ENCODE assay signal across 29 mouse cellular contexts in genomic region chrX:133447417-133447816, GRCm38 (mm10).
DNase-seq lines count a peak whose midpoint lies in the region; ATAC-seq lines count a peak whose summit lies in the region.
"Had no signal": no experiment of that assay in that cellular context is flagged by ENCODE, and none has a peak within 500 bp of the region (broad histone marks: within the 10 kb centered on the region; RNA-seq: fewer than 3 reads in every experiment).

No protein-coding gene starts in this region.

- DNase-seq in gastrocnemius, adult 18-20 months (ENCODE audit: low spot score), result peak; percentile 0
- no peak for DNase-seq in gastrocnemius, postnatal 25 days
- DNase-seq in layer of hippocampus, adult 9-10 months (ENCODE audit: low spot score), result peak; percentile 2
- DNase-seq in layer of hippocampus, postnatal 10 days (ENCODE audit: low spot score in 2 of 2), result no peak
- peak; percentile 12 for DNase-seq in Muller cell, postnatal 12 days (ENCODE audit: inconsistent ontology term)
- DNase-seq in brain, adult 2 months (ENCODE audit: low read depth, low spot score), result peak; percentile 8
- no peak for DNase-seq in forebrain, embryonic 11.5 days (ENCODE audit: low spot score)
- no peak for DNase-seq in cerebellum, postnatal 25 days
- DNase-seq: adrenal gland, adult 2 months; adrenal gland, postnatal 14 days; cerebellum, adult 18-20 months; cerebellum, adult 9-10 months; cerebellum, postnatal 14 days; forebrain, postnatal 0 days; gastrocnemius, adult 2 months; gastrocnemius, postnatal 14 days; heart, adult 18-20 months; heart, postnatal 10 days; heart, postnatal 36 days had no signal

- ATAC-seq in forebrain, embryonic 11.5 days (replicated peaks; ENCODE audit: low FRiP score), result no peak
- ATAC-seq: forebrain, embryonic 14.5 days; forebrain, postnatal 0 days; hindbrain, embryonic 16.5 days; intestine, embryonic 15.5 days; Patski had no signal

- no peak overlapping the region for H3K4me3 ChIP-seq in forebrain, embryonic 11.5 days (ENCODE audit: low read depth, low read length)
- H3K4me3 ChIP-seq: embryonic facial prominence, embryonic 13.5 days; forebrain, embryonic 10.5 days; gastrocnemius, adult 2 months; heart, embryonic 12.5 days; heart, embryonic 15.5 days; hindbrain, embryonic 10.5 days; hindbrain, embryonic 13.5 days; intestine, embryonic 15.5 days had no signal

- no peaks in the 10 kb centered on the region for H3K36me3 ChIP-seq in forebrain, embryonic 11.5 days (ENCODE audit: control insufficient read depth, insufficient read depth, low read length)
- H3K36me3 ChIP-seq: embryonic facial prominence, embryonic 13.5 days; forebrain, embryonic 10.5 days; heart, embryonic 12.5 days; heart, embryonic 15.5 days; hindbrain, embryonic 10.5 days; hindbrain, embryonic 13.5 days; intestine, embryonic 15.5 days had no signal

- H3K27me3 ChIP-seq in forebrain, embryonic 11.5 days (ENCODE audit: control insufficient read depth, insufficient read depth, low read length), result no peaks in the 10 kb centered on the region
- H3K27me3 ChIP-seq: embryonic facial prominence, embryonic 13.5 days; heart, embryonic 12.5 days; heart, embryonic 15.5 days; hindbrain, embryonic 13.5 days; intestine, embryonic 15.5 days had no signal

- H3K4me2 ChIP-seq in forebrain, embryonic 11.5 days (ENCODE audit: low read depth, low read length, severe bottlenecking), result no peak overlapping the region
- H3K4me2 ChIP-seq: embryonic facial prominence, embryonic 13.5 days; heart, embryonic 12.5 days; heart, embryonic 15.5 days; hindbrain, embryonic 13.5 days; intestine, embryonic 15.5 days had no signal

- H3K9me3 ChIP-seq in forebrain, embryonic 11.5 days (ENCODE audit: control insufficient read depth, low read length), result no peaks in the 10 kb centered on the region
- H3K9me3 ChIP-seq: embryonic facial prominence, embryonic 13.5 days; forebrain, embryonic 10.5 days; heart, embryonic 12.5 days; heart, embryonic 15.5 days; hindbrain, embryonic 10.5 days; hindbrain, embryonic 13.5 days; intestine, embryonic 15.5 days had no signal

- no peak overlapping the region for H3K27ac ChIP-seq in forebrain, embryonic 11.5 days (ENCODE audit: low read depth, low read length)
- H3K27ac ChIP-seq: embryonic facial prominence, embryonic 13.5 days; forebrain, embryonic 10.5 days; gastrocnemius, adult 2 months; heart, embryonic 15.5 days; hindbrain, embryonic 10.5 days; hindbrain, embryonic 13.5 days; intestine, embryonic 15.5 days had no signal

- H3K4me1 ChIP-seq in forebrain, embryonic 11.5 days (replicated peaks; ENCODE audit: control insufficient read depth, insufficient read depth, low read length), result no peaks in the 10 kb centered on the region
- H3K4me1 ChIP-seq: embryonic facial prominence, embryonic 13.5 days; forebrain, embryonic 10.5 days; heart, embryonic 12.5 days; heart, embryonic 15.5 days; hindbrain, embryonic 10.5 days; hindbrain, embryonic 13.5 days; intestine, embryonic 15.5 days had no signal

- H3K9ac ChIP-seq in forebrain, embryonic 11.5 days (ENCODE audit: low read length), result no peak overlapping the region
- H3K9ac ChIP-seq: embryonic facial prominence, embryonic 13.5 days; forebrain, postnatal 0 days; heart, embryonic 12.5 days; heart, embryonic 15.5 days; hindbrain, embryonic 13.5 days; intestine, embryonic 15.5 days had no signal

Comparison
In these comparisons a context has a peak if more than half of its experiments do, and no peak if none do; other contexts are left out.
1. DNase-seq: peak in gastrocnemius, adult 18-20 months (single experiment), layer of hippocampus, adult 9-10 months (single experiment), Muller cell, postnatal 12 days (single experiment) and brain, adult 2 months (single experiment); none in gastrocnemius, postnatal 25 days (single experiment), layer of hippocampus, postnatal 10 days (0 of 2), forebrain, embryonic 11.5 days (single experiment) and cerebellum, postnatal 25 days (0 of 2).